Mouse (Mus musculus) midbrain, embryonic 14.5 days (tissue): Measurements from ENCODE around the gene Impg2. TPM values are rescaled to one million over a fixed set of nuclear protein-coding genes. Genes with fewer than 3 reads are reported as not detected.

Experiments used
- ATAC-seq: fragments of 200-750 bp; cut with Nextera tagmentation; 2 replicates; pipeline ENCODE4 v1.8.0; 2017; ENCODE audit warnings: moderate number of reproducible peaks, moderate library complexity; ENCODE audit not compliant: low FRiP score, low TSS enrichment
- DNase-seq: peaks from one replicate; pipeline ENCODE4 v3.0.0-alpha.2; 2015
- H3K27ac ChIP-seq: fragments of 300-500 bp; sonication (generic); replicated peaks from 2 replicates; pipeline ENCODE4 v1.5.1; 2014; ENCODE audit warnings: mild to moderate bottlenecking, low read depth, low read length, moderate library complexity
- H3K27me3 ChIP-seq: fragments of 300-500 bp; sonication (generic); 2 replicates; pipeline ENCODE4 v1.6.1; 2014; ENCODE audit warnings: low read length, control low read depth, mixed read lengths; ENCODE audit not compliant: control insufficient read depth, insufficient read depth
- H3K36me3 ChIP-seq: fragments of 300-500 bp; sonication (generic); 2 replicates; pipeline ENCODE4 v1.6.1; 2014; ENCODE audit warnings: low read length, control low read depth; ENCODE audit not compliant: control insufficient read depth, insufficient read depth
- H3K4me1 ChIP-seq: fragments of 300-500 bp; sonication (generic); 2 replicates; pipeline ENCODE4 v1.6.1; 2014; ENCODE audit warnings: mild to moderate bottlenecking, antibody characterized with exemption, low read length, control low read depth; ENCODE audit not compliant: control insufficient read depth, insufficient read depth
- H3K4me2 ChIP-seq: fragments of 300-500 bp; sonication (generic); 2 replicates; pipeline ENCODE4 v1.6.1; 2014; ENCODE audit warnings: mild to moderate bottlenecking, low read length, moderate library complexity
- H3K4me3 ChIP-seq: fragments of 300-500 bp; sonication (generic); replicated peaks from 2 replicates; pipeline ENCODE4 v1.5.1; 2014; ENCODE audit warnings: low read depth, low read length
- H3K9ac ChIP-seq: fragments of 300-500 bp; sonication (generic); replicated peaks from 2 replicates; pipeline ENCODE4 v1.6.1; 2014; ENCODE audit warnings: mild to moderate bottlenecking, low read length, moderate library complexity
- H3K9me3 ChIP-seq: fragments of 300-500 bp; sonication (generic); 2 replicates; pipeline ENCODE4 v1.6.1; 2016; ENCODE audit warnings: low read length, control low read depth, mixed read lengths; ENCODE audit not compliant: control insufficient read depth
- WGBS: fragments of 180-500 bp; shearing (Covaris S2); extraction: QIAGEN DNeasy Blood & Tissue Kit; methylation state at CpG from one replicate; pipeline ENCODE4 v1.1.7; 2014; 5-methylcytosine and 5-hydroxymethylcytosine counted together
- polyA plus RNA-seq: library from polyadenylated mRNA; unstranded; fragments of >200 nt; fragmentation: Nextera tagmentation; extraction: Ambion mirVana; gene quantifications from 2 replicates; pipeline ENCODE4 v1.2.1, GENCODE M21; 2014

Impg2 gene
- polyA plus RNA-seq, 1 experiment from 2014 or later: 0.26 TPM

DNA sequence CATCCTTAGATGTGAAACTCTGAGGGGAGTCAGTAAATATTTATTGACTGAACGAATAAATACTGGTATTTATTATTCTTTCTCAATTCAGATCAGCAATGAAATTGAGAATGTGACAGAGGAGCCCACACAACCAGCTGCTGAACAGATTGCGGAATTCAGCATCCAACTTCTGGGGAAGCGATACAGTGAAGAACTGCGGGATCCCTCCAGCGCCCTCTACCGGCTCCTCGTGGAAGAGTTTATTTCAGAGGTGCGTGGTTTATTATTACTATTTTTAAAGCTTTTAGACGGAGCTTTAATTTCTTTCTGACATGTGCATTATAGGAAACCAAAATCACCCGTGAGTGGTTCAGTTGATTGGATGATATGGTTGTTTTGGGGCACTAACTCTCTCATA lies 27.2 kb downstream of the Impg2 start:
- ATAC-seq: no peak
- no peak overlapping the region for H3K27ac ChIP-seq
- no peak overlapping the region for H3K4me2 ChIP-seq
- no peaks in the 10 kb centered on the region for H3K4me1 ChIP-seq
- no peak overlapping the region for H3K9ac ChIP-seq
- DNase-seq: peak; percentile 13
- no peaks in the 10 kb centered on the region for H3K27me3 ChIP-seq
- WGBS: 60% methylated on average over 10 of the region's 10 CpGs
- H3K4me3 ChIP-seq: no peak overlapping the region
- H3K36me3 ChIP-seq: 0 out of 2 replicates have a peak, but pooled peaks cover 3% of the 10 kb centered on the region
- H3K9me3 ChIP-seq: no peaks in the 10 kb centered on the region

DNA sequence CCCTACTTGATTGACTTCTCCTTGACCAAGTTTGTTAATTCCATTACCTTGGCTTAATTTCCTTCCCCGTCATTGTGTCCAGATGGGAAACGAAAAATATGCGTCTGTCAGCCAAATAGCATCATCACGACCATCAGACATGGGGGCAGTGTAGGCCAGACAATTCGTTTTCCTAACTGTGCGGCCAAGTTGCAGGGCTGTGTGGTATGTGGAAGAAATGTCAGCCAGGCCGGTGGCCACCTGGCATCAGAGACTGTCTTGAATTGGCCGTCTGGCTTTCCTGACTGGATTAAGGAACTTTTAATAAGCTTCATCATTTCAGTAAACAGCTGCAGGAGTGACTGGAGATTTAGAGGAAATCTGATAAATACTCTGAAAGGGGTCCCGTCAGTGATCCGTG lies 28.6 kb downstream of the Impg2 start:
- DNase-seq (no peak), ATAC-seq (no peak)
- no peaks in the 10 kb centered on the region for H3K9me3 ChIP-seq
- H3K9ac ChIP-seq: no peak overlapping the region
- H3K36me3 ChIP-seq: 0 out of 2 replicates have a peak, but pooled peaks cover 3% of the 10 kb centered on the region
- no peak overlapping the region for H3K4me2 ChIP-seq
- no peak overlapping the region for H3K4me3 ChIP-seq
- H3K27ac ChIP-seq: no peak overlapping the region
- no peaks in the 10 kb centered on the region for H3K27me3 ChIP-seq
- 90% methylated on average over 10 of the region's 10 CpGs for WGBS
- no peaks in the 10 kb centered on the region for H3K4me1 ChIP-seq

DNA sequence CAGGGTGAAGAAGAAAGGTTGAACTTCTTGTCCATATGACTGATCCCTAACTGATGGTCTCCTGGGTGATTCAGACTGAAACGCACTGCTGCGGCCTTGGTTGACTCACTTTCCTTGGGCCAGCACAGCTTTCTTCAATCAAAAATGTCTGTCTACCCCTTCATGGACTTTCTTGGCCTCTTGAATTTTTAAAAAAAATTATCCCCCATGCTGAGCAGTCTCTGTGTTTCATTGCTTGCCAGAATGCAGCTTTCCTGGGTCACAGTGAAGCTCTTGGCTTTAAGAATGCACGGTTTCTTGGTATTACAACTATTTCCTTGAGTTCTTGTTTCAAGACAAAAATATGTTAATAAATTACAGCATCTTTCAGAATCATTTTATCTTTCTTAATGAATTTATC lies 41.9 kb downstream of the Impg2 start:
- ATAC-seq (no peak), DNase-seq (no peak)
- Histone ChIP-seq H3K4me2 (no peak overlapping the region), H3K36me3 (no peaks in the 10 kb centered on the region), H3K9ac (no peak overlapping the region), H3K9me3 (no peaks in the 10 kb centered on the region), H3K4me3 (no peak overlapping the region), H3K4me1 (no peaks in the 10 kb centered on the region), H3K27ac (no peak overlapping the region), H3K27me3 (no peaks in the 10 kb centered on the region)
- WGBS: 95% methylated on average over 3 of the region's 3 CpGs

DNA sequence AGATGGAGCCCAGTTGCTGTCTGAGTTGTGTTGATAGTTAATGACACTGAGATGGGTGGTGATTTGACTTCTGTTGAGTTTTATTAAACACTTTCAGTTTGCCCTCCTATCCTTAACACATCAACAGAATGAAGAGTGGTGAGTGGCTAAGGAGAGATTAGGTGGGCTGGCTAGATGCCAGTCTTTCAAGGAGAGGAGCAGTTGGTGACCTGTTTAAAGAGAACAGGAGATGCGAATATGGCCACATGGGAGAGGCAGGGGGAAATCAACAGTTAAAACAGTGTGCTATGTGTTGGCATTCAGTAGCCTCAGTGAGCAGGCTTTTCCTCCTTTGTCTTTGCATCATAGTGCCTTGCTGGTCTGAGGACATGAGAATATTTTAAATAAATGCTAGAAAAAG lies 69.8 kb downstream of the Impg2 start:
- ATAC-seq: no peak
- 84% methylated on average over 1 of the region's 1 CpGs for WGBS

DNA sequence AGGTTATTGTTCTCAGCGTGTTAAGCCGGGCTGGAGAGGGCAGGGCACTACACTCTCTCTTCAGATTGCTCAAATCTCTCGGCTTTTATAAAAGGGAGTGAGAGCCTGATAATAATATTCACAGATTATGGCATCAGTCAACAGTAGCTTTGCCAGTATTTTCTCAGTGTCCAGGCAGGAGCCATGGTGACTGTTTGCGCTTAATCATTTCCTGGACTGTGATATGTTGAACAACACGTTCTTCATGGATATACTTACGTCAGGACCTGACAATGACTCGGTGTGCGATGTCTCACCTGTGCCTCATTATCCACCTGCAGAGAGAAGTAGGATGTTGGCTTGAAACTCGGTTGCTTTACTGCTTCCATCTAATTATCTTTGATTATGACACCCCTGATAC lies 74.9 kb downstream of the Impg2 start:
- DNase-seq (no peak), ATAC-seq (no peak)
- Histone ChIP-seq H3K9me3 (no peaks in the 10 kb centered on the region), H3K4me2 (no peak overlapping the region), H3K4me3 (no peak overlapping the region), H3K27me3 (no peaks in the 10 kb centered on the region), H3K36me3 (no peaks in the 10 kb centered on the region), H3K9ac (no peak overlapping the region), H3K4me1 (no peaks in the 10 kb centered on the region), H3K27ac (no peak overlapping the region)
- WGBS: 87% methylated on average over 9 of the region's 9 CpGs

More for the DNA sequence above, 69.8 kb downstream of the Impg2 start:
- no peaks in the 10 kb centered on the region for H3K9me3 ChIP-seq
- H3K27ac ChIP-seq: no peak overlapping the region
- H3K4me2 ChIP-seq: no peak overlapping the region
- H3K4me1 ChIP-seq: no peaks in the 10 kb centered on the region
- DNase-seq: no peak
- no peak overlapping the region for H3K9ac ChIP-seq
- H3K4me3 ChIP-seq: no peak overlapping the region
- H3K27me3 ChIP-seq: no peaks in the 10 kb centered on the region
- 0 out of 2 replicates have a peak, but pooled peaks cover 2% of the 10 kb centered on the region for H3K36me3 ChIP-seq

DNA sequence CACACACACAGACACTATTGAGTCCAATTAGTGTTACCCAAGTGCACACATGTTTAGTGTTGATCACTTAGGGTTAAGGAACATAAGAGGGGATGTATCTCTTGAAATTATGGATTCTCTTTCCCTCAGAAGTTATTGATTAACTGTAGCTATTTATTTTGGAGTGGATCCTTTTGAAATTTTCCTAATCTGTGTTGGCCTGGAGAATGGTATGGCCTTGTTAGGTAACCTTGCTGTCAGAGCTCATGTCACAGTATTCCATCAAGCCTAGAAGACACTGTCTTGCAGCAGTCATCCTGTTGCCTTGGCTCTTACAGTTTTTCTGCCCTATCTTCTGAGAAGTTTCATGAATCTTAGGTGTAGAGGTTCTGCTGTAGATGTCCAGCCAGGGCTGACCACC lies 75.6 kb downstream of the Impg2 start:
- H3K4me3 ChIP-seq: no peak overlapping the region
- no peaks in the 10 kb centered on the region for H3K27me3 ChIP-seq
- H3K36me3 ChIP-seq: no peaks in the 10 kb centered on the region
- H3K9me3 ChIP-seq: no peaks in the 10 kb centered on the region
- no peaks in the 10 kb centered on the region for H3K4me1 ChIP-seq
- H3K9ac ChIP-seq: no peak overlapping the region
- ATAC-seq: no peak
- H3K4me2 ChIP-seq: no peak overlapping the region
- DNase-seq: no peak
- H3K27ac ChIP-seq: no peak overlapping the region

DNA sequence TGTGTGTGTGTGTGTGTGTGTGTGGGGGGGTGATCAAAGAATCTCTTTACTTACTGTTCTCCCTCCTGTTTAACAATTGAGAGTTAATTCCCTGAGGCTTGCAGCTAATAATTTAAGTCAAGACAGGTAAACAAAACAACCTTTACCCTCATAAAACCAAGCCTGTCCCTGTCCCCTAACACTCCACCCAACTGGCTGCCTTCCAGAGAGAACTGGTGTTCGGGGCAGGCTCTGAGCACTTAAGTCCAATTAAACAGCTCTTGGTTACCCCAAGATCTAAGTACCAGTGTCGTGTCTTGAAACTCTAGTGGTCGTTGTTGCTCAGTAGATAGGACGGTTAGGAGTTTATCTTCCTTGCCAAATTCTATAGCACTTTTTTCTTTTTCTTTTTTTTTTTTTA lies 77.2 kb downstream of the Impg2 start:
- H3K4me1 ChIP-seq: no peaks in the 10 kb centered on the region
- no peaks in the 10 kb centered on the region for H3K27me3 ChIP-seq
- no peak overlapping the region for H3K4me2 ChIP-seq
- ATAC-seq (no peak), DNase-seq (no peak)
- H3K4me3 ChIP-seq: no peak overlapping the region
- H3K36me3 ChIP-seq: no peaks in the 10 kb centered on the region
- 90% methylated on average over 4 of the region's 4 CpGs for WGBS
- no peaks in the 10 kb centered on the region for H3K9me3 ChIP-seq
- H3K9ac ChIP-seq: no peak overlapping the region
- no peak overlapping the region for H3K27ac ChIP-seq

DNA sequence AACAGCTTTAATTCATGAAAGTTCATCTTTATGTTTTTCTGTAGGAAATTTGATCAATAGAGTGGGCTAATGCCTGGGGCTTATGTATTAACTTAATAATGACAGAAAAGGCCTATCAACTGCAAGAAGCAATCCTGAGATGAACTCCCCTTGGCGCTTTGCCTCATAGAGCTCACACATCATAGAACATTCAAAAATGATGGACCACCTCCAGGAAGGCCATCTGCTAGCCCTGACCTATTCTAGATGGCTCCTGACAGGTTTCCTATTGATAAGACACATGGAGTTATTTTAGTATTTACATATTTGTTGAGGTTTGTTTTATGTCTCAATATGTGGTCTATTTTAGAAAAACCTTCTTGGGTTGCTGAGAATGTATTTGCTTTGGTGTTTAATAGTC lies 79.2 kb downstream of the Impg2 start:
- Histone ChIP-seq H3K9me3 (no peaks in the 10 kb centered on the region), H3K4me2 (no peak overlapping the region), H3K9ac (no peak overlapping the region), H3K4me3 (no peak overlapping the region), H3K27me3 (no peaks in the 10 kb centered on the region), H3K36me3 (no peaks in the 10 kb centered on the region), H3K27ac (no peak overlapping the region), H3K4me1 (no peaks in the 10 kb centered on the region)
- DNase-seq: no peak
- ATAC-seq: no peak
- WGBS: 93% methylated on average over 1 of the region's 1 CpGs

DNA sequence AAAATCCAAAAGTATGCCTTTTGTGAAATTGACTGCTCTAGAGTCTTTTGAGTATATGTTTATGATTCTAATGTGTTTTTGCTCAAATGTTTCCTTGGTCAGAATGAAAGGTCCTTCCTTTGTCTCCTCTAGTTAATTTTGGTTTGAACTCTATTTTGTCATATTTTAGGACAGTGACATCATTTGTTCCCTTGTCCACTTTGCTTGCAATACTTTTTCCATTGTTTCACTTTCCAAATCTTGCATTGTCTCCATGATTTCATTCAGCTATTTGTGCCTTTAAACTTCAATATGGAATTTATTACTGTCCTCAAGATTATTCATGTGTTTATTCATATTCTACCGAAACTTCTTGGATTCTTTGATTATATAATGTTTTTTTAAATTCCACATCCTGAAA lies 79.8 kb downstream of the Impg2 start:
- DNase-seq (no peak), ATAC-seq (no peak)
- Histone ChIP-seq H3K4me1 (no peaks in the 10 kb centered on the region), H3K27ac (no peak overlapping the region), H3K9ac (no peak overlapping the region), H3K36me3 (no peaks in the 10 kb centered on the region), H3K27me3 (no peaks in the 10 kb centered on the region), H3K9me3 (no peaks in the 10 kb centered on the region), H3K4me3 (no peak overlapping the region), H3K4me2 (no peak overlapping the region)
- WGBS: 98% methylated on average over 1 of the region's 1 CpGs
